Mouse (Mus musculus) layer of hippocampus, postnatal 25 days (tissue): ENCODE measurements around the gene Fbxo11. TPM values are rescaled to one million over a fixed set of nuclear protein-coding genes. Genes with fewer than 3 reads are reported as not detected.

Experiments used
- DNase-seq, 2 experiments: peaks; one replicate each; pipeline ENCODE4 v3.0.0; 2022; ENCODE audit warnings: mixed read lengths in 2 of 2, low spot score in 1 of 2; ENCODE audit errors: extremely low spot score in 1 of 2
- total RNA-seq, 2 experiments: library from RNA; stranded (reverse); gene quantifications; 2 replicates each; pipeline ENCODE4 v1.2.3; 2021

Fbxo11 gene
- 100 to 1,000 TPM; 117 to 119 TPM for total RNA-seq

DNA sequence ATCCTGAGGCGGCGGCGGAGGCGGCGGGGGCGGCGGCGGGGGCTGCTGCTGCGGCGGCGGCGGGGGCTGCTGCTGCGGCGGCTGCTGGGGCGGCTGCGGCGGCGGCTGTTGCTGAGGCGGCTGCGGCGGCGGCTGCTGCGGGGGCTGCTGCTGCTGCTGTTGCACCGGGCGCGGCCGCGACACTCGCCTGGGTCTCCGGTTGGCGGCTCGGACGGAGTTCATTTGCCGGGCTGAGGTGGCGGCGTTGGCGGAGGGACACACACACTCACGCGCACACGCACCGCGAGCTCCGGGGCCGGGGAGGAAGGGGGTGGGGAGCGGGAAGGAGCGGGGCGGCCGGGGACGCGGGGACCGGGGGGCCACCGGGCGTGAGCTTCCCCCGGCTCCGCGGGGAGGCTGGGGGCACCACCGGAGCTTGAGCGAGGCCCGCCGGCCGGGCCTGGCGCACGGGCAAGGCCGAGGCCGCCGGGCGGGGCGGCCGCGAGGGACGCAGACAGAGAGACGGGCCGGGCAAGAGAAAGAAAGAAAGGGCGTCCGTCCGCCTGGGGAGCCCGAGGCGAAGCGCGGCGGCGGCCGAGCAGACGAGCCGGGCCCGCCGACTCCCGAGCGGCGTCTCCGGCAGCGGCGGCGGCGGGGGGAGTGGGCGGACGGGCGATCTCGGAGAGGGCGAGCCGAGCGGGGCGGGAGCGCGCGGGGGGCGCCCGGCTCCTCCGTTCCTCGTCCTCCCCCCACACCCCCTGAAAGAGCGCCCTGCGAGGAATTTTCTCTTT is at the start of gene Fbxo11:
Fbxo11 (minus strand) TSS at position 261 of the 770 bp plus-strand sequence.
- peak; percentile 41 to 73 for DNase-seq

DNA sequence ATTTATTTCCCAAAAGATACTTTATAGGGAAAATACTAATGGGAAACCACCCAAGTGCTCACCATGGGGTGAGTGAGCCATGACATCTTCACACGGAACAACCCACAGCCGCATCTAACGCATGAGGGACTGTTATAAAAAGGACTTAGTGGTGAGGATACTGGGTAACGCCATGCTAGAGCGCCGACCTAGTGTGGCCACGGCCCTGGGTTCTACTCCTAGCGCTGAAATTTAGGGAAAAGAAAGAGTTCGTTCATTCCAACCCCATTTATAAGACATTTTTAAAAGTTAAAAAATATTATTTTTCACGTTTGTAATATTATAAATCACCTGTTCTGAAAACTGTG is 48.8 kb upstream of the Fbxo11 start:
- no peak for DNase-seq

DNA sequence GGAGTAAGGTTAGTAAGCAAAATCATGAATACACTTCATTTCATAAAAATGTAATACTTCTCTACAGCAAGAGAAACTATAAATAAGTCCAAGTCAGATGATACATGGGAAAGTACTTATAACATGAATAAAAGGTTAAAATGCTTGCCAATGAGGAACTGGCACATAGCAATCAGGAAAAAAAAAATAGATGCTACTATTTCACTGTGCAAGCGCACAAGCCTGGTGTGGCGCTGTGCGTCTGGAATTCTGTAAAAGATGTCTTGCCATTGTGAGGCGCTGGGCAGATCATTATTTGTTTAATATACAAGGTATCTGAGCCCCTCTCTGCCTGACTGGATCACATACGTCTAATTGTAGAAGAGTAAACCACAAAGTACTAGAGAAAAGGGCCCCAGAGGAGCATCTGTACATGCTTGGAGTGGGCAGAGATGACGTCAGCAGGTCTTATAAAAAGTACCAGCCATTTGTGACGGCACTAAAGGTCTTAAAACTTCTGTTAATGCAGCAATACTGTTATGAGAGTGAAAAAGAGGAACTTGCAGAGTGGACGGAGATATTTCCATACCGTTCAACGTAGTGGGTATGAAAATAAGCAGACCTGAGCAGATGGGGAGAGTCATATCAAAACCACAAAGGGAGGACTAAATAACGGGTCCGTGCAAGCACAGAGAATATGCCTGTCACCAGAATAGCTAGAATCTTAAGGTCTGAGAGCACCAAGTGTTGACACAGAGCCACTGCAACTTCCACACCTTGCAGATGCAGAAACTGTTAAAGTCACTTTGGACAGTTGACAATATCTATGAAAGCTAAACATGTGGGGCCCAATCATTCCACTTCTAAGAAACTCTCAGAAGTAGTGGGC is 48.2 kb upstream of the Fbxo11 start:
- no peak for DNase-seq

DNA sequence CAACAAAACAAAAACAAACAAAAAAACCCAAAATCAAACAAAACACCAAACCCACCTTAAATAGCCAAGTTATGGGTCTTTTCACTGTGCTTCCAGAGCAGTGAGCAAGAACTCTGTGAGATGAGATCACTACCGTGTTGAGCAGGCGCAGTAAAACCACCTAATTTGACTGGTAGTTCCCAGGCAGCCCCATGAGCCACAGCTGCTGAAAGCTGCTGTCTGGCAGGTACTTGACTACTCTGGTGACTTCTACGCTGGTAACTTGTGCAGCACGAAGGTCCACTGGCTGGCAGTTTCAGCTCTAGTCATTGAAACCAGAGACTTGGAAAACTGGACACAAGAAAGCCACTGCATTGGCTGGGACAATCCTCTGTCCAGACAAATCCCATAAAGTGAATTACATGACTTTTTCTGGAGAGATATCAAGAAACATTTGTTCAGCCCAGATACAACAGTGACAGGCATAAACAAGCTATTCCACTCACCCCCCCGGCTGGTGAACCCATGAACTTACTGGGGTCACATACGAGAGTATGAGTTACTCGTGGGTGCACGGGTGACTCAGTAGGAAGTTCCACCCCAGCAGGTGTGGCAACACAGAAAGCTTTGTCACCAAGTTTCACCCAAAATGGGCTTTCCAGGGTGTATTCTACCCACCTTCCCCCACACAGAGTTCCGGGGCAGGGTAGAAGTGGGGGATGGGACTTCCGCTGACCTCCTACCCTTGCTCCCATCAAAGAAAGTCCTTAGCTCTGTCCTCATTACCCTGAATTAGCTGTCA is 47.0 kb upstream of the Fbxo11 start:
- no peak for DNase-seq

DNA sequence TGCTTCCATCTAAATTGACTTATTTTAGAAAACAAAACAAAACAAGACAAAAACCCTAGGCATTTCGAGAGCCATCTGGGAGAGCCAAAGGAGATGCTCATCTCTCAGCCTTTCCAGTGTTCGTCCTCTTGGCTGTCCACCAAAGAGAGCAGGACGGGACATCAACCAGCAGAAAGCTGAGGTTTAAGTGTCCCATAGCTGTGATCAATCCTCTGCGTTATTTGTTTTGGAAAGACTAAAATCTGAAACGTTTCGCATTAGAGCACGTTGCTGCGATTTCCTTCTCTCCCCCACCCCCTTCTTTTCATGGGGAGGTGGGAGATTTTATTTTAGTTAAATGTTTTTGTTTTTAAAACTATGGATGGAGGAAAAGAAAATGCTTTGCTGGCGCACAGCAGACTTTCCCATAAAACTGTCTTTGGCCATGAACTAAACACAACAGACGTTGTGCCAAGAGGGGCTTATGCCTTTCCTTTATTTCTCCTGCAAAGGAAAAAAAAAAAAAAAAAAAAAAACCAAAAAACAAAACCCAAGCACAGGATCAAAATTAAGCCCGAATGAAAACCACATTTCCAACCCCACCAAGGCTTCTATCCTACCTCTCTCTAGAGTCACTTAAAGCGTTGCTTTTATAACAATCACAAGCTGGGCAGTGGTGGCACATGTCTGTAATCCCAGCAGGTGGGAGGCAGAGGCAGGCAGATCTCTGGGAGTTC is 46.1 kb upstream of the Fbxo11 start:
- DNase-seq, result no peak

DNA sequence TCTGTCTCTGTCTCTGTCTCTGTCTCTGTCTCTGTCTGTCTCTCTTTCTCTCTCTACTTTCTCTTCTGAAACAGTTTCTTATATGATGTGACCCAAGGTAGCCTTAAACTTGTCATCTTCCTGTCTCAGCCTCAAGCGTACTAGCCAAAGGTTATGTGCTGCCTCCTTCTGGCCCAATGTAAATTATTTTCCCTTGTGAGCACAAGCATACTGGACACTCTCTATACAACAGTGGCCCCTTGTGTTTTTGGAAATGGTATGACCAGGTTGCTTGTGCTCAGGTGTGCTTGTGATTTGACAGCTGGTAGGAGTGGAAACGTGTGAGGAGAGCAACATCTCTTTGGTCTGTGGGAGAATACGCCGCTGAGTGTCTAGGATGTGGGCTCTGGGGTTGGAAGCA is 42.6 kb upstream of the Fbxo11 start:
- no peak for DNase-seq

DNA sequence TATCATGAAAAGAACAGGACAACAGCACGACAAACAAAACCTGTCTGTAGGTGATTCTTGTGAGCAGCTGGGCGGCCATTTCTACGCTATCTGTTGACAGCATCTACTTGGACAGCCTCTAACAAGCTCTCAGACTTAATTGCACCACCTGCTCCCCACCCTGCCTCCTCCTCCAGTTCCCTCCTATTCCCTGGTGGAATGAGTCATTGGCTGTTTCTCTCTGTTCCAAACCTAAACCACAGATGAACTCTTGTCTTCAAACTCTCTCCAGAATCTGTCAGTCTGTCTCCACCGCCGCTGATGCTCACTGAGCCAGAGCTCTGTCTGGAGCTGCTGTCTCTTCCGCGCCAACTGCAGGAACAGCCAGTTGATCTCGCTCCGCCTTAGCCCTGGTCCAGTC is 41.3 kb upstream of the Fbxo11 start:
- DNase-seq, result no peak

DNA sequence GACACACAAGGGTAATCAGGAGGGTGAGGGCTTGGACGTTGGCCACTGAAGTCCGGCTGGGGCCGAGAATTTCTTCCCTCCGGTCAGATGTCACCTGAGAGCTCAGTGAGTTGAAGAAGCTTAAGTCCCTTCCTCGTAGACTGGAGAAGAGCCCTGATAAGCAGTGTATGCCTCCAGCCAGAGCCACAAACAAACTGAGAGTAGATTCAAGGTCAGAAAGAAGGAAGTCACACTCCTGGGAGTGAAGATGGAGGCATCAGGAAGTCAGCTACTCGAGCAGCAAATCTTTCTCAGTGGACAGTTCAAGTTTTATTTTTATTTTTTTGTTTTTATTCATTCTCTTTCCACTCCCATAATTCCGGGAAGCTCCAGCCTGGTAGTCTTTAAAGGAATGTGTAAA is 37.5 kb upstream of the Fbxo11 start:
- DNase-seq, result no peak

DNA sequence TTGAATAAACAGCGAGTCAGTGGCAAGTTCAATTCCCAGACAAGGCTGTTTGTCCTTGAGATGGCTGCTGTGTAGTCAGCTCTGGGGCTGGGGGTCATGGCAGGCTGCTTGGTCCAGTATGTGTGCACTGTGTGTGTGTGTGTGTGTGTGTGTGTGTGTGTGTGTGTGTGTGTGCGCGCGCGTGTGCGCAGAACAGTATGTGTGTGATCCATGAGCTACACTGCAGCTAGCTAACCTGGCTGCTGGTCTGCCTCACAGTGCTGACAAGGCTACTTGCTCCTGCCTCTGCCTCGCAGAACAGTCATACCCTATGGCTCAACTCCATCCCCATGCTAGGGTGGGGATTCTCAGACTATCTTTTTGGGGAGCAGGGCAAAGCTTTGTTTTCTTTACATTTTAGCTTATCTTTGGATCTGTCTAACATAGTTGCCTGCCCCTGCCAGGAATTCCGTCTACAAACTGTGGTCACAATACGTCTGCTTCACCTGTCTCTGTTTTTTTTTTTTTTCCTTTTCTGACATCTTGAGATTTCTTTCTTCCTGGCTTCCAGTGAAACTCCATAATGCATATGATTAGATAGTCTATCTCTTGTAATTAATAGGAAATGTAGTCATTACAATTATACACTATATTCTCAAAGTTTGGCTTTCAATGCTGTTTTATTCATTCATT is 33.2 kb upstream of the Fbxo11 start:
- no peak for DNase-seq

DNA sequence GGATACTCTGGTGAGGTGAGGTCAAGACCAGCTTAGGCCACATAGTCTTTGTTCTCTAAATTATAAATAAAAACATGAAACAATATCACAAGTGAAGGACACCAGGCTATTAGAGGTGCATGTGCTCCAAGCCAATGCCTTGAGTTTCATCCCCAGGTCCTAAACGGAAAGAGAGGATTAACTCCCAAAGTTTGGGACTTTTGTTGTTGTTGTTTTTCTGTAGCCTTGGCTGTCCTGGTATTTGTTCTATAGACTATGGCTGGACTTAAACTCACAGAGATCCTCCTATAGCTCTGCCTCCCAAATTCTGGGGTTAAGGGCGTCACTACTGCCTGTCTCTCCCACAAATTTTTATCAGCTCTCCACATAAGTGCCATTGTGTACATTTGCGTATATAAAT is 32.5 kb upstream of the Fbxo11 start:
- no peak for DNase-seq

DNA sequence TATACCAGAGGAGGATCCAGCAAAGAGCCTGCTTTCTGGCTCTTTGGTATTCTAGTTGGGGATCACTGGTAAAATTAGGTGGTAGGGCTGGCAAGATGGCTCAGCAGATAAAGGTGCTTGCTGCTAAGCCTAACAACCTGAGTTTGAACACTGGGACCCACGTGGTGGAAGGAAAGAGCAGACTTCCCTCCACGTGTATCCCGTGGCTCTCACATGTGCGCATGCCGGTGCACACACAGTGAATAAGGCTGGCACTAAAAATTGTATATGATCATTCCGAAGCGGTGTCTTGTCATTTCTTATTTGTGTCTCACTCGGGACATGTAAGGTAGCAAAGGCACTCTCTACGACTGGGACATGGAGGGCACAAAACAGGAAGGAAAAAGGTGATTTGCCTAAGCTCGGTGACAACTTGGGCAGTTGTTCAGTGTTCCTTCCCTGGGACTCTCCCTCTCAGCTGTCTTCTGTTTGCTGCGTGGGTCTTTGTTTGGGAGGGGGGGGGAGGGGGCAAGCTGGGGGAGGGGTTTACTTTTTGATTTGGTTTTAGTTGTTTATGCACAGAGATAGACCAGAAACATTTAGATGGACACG is 31.8 kb upstream of the Fbxo11 start:
- no peak for DNase-seq

DNA sequence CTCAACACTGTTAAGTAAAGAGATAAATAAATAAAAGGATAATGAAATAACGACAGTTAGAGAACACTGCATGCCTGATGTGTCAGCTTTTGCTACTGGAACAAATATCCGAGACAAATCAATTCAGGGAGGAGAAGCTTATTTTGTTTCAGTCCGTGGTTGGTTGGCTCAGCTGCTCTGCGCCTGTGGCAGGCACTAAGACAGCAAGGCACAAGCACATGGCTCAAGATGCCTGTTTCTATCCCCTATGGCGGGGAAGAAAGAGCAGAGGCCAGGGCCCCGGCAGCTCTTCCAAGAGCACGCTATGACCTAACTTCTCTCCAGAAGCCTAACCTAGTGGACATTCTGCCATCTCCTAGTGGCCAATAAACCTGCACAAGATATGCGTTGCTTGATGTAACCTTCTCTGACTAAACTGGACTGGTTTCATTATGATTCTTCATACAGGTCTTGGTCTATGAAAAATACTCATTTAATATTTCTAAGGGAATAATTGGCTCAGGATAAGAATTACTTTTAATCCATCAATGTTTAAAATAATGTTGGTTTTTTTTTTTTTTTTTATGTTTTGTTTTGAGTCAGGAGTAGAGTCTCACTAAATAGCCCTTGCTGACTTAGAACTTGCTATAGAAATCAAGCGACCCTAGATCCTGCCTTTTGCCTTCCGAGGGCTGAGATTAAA is 30.6 kb upstream of the Fbxo11 start:
- no peak for DNase-seq

DNA sequence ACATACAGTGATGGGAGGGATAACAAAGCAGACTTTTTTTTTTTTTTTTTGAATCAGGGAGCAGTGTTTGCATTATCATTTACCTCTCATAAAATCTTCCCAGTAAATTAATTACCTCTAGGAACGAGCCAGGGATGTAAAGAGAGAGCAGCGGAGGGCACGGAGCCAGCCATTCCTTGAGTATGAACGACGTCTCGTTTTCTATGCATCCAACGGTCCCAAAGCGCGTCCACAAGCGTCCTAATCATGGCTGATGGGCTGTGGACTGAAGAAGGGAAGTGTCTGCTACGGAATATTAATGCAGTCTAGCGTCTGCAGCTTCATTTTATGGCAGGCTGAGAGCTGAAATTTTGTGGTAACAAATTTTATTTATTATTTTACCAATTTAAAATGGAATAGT is 29.2 kb upstream of the Fbxo11 start:
- no peak for DNase-seq

DNA sequence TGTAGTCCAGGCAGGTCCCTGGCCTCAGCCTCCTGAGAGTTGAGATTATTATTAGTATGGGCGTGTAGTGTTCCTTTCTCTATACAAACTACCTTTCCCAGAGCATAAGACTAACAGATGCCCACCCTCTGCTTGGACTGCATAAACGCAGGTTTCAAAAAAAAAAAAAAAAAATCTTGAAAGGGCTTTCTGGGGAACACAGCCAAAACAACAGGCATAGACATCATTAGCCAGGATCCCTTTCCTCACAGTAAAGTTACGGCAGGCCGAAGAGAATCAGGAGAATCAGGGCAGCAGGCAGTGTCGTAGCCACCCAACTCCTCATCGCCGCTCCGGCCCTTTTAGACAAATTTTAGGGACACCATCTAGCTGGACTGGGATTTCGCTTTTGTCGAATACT is 28.7 kb upstream of the Fbxo11 start:
- no peak for DNase-seq

DNA sequence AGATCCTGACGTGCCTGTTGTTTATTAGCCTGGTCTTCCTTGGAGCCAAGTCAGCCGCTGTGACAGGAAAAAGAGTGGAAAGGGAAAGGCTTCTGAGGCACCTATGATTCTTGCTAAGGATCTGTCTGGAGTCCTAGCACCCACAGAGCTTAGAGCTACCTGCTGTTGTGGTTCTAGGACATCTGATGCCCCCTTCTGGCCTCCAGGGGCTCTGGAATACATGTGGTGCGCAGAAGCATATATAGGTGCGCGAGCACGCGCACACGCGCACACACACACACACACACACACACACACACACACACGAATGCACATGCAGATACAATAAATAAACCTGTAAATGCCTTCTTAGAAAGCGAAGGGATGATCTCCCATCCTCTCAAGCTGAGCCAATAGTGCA is 20.9 kb upstream of the Fbxo11 start:
- DNase-seq, result no peak

DNA sequence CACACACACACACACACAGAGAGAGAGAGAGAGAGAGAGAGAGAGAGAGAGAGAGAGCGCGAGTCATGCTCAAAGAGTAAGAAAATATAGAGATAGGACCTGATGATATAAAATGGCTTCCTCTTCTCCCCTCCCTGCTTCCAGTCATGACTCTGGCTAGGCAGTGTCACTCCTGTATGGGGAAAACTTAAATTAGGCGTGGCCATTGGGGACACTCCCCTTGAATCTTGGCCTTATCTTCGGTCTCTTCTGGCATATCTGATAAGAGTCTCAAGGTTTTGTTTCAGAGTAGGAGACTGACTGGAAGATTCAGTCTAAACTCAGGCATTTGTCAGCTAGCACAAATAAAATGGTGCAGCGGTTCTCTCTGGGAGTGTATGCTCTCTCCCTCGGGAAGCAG is 16.4 kb upstream of the Fbxo11 start:
- DNase-seq, result no peak

DNA sequence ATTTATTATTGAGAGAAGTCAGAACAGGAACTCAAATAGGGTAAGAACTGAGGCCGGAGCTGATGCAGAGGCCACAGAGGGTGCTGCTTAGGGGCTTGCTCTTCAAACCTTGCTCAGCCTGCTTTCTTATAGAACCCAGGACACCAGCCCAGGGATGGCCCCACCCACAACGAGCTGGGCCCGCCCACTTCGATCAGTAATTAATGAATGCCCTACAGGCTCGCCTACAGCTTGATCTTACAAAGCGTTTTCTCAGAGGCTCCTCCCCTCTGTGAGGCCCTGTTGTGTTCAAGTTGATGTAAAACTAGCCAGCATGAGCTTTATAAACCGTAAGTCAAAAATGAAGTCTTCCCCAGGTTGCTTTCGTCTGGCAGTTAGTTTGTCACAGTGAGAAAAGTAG is 14.7 kb upstream of the Fbxo11 start:
- DNase-seq, result no peak

DNA sequence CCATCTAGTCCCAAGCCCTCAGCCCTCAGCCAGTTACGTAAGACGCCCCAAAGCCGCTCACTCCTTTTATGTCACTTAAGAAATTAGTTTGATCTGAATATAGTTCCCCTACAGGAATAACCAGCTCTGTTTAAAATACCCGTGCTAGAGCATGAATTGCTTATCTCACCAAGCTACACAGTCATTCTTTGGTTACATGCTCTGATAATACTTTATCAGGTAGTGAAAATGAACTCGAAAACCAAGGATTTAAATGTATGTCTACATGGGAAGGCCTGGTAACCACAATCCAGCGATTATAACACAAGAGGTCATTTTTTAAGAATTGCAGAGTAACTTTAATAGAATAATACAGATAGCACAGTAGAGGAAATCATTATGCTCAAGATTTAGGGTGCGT is 7.0 kb upstream of the Fbxo11 start:
- no peak for DNase-seq
